Mouse (Mus musculus): ENCODE measurements around the gene Pdgfra. TPM values are rescaled to one million over a fixed set of nuclear protein-coding genes. Genes with fewer than 3 reads are reported as not detected.

Pdgfra gene
- 0.01 TPM in 1 of 2 replicates, not detected in the other for polyA plus RNA-seq (2012)

DNA sequence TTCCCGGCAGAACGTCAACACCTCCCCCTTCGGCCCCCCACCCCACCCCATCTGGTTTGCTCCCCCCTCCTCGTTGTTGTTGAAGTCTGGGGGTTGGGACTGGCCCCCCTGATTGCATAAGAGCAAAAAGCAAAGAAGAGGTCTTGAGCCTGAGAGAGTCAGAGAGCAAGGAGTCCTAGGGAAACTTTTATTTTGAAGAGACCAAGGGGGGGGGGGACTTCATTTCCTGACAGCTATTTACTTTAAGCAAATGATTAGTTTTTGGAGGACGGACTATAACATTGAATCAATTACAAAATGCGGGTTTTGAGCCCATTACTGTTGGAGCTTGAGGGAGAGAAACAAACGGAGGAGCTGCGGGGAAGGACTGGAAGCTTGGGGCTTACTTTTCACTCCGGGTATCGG is at the start of gene Pdgfra:
Pdgfra (plus strand) TSS at position 272 of the 405 bp plus-strand sequence.

Other genes starting within 250 kb of the Pdgfra start
- gene Chic2, start 107.5 kb upstream of the Pdgfra start, polyA plus RNA-seq (2012) = 27.2 and 30.6 TPM in 2 replicates
- gene Gsx2, start 76.7 kb upstream of the Pdgfra start, polyA plus RNA-seq (2012) = not detected in 2 replicates

All from megakaryocyte-erythroid progenitor cell, adult 5 weeks (primary cell).